Mouse (Mus musculus) activated CD4-positive, CD25-positive, alpha-beta regulatory T cell (primary cell): ENCODE data around the gene Ltbp4. TPM values are rescaled to one million over a fixed set of nuclear protein-coding genes. Genes with fewer than 3 reads are reported as not detected.

Experiments
- polyA plus RNA-seq, 2 experiments: library from polyadenylated mRNA; unstranded; fragments of 100-300 nt; shearing (Covaris generic); gene quantifications; one replicate each; pipeline ENCODE4 v1.2.1; 2017

Gene Ltbp4
- 1 to 10 TPM in 1 of 2 experiments, not detected in 1; 1.2 TPM for polyA plus RNA-seq

GRCm38 (mm10) chr7:27337175-27337853 lies at the start of gene Ltbp4:
Gene Ltbp4 (minus strand): TSS chr7:27337692.

DNA sequence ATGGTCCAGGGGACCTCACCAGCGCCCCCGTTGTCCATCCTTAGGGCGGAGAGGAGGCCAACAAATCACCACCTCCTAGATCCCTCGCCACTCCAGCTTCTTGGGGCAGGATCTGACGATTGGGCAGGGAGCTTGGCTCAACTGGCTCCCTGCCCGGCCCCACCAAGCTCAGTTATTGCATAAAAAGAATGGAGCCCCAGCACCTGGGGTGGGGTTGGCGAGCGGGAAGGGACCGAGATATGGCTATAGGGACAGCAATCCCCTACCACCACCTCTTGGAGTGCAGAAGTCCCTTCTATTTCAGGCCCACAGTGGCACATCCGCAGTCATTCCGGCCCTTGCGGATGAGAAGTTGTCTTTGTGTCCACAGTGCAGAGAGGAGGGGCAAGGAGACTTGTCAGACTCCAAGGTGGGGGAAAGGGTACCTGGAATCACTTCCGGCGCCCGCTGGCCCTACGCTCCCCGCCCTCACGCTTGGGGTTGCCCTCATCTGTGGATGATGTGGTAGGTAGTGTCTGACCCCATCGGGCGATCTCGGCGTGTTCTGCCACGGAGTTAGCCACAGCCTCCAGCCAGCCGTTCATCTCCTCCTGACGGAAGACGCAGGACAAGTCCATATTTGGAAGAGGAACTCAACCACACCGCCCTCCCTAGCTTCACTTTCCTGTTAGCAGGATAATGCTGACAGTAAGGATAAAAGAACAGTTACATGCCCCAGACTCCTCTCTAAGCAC lies 19.5 kb upstream of the Ltbp4 start, which contains the start of gene Gm20479:
Gene Gm20479, minus strand, starts transcription at position 559 of the 734 bp plus-strand sequence.

GRCm38 (mm10) chr7:27355745-27356240 lies 18.3 kb upstream of the Ltbp4 start, which contains the start of gene Shkbp1:
Gene Shkbp1 (minus strand): TSS chr7:27356019.

GRCm38 (mm10) chr7:27258205-27258899 lies 79.1 kb downstream of the Ltbp4 start, which contains the start of gene Numbl:
Gene Numbl (plus strand): TSS chr7:27258433.

Other genes with a start within 250 kb of the Ltbp4 start
- not detected for gene Cyp2f2, start 217.8 kb downstream of the Ltbp4 start, polyA plus RNA-seq
- gene Cyp2t4, start 184.0 kb downstream of the Ltbp4 start, polyA plus RNA-seq: under 1 TPM in 1 of 2 experiments, not detected in 1; 0.14 TPM
- 10 to 100 TPM; 50.8 to 59.6 TPM for gene Egln2, start 170.9 kb downstream of the Ltbp4 start, polyA plus RNA-seq
- gene Rab4b, start 158.8 kb downstream of the Ltbp4 start, polyA plus RNA-seq: 100 to 1,000 TPM; 171 to 182 TPM
- not detected for gene Gm21983, start 156.6 kb downstream of the Ltbp4 start, polyA plus RNA-seq
- under 1 TPM; 0.31 to 0.47 TPM for gene Mia, start 156.5 kb downstream of the Ltbp4 start, polyA plus RNA-seq
- 1 to 10 TPM; 1.7 to 1.8 TPM for gene BC024978, start 141.9 kb downstream of the Ltbp4 start, polyA plus RNA-seq
- 100 to 1,000 TPM in 1 of 2 experiments, 10 to 100 TPM in 1; 99.1 to 108 TPM for gene Snrpa, start 141.4 kb downstream of the Ltbp4 start, polyA plus RNA-seq
- gene Itpkc, start 109.0 kb downstream of the Ltbp4 start, polyA plus RNA-seq: 1 to 10 TPM; 6.6 to 9.3 TPM
- gene Coq8b, start 104.7 kb downstream of the Ltbp4 start, polyA plus RNA-seq: 10 to 100 TPM; 18.1 to 19.3 TPM
- 1 to 10 TPM; 1.9 to 2.7 TPM for gene Numbl, start 79.3 kb downstream of the Ltbp4 start, polyA plus RNA-seq
- gene Shkbp1, start 18.3 kb upstream of the Ltbp4 start, polyA plus RNA-seq: 10 to 100 TPM; 71.7 to 97.3 TPM
- not detected for gene Gm20479, start 19.7 kb upstream of the Ltbp4 start, polyA plus RNA-seq
- under 1 TPM; 0.44 to 0.60 TPM for gene Sptbn4, start 110.0 kb upstream of the Ltbp4 start, polyA plus RNA-seq
- 10 to 100 TPM; 11.3 to 27.9 TPM for gene Blvrb, start 110.3 kb upstream of the Ltbp4 start, polyA plus RNA-seq
- gene Sertad3, start 136.1 kb upstream of the Ltbp4 start, polyA plus RNA-seq: 10 to 100 TPM; 51.0 to 51.6 TPM
- 10 to 100 TPM; 45.9 to 62.2 TPM for gene Sertad1, start 149.2 kb upstream of the Ltbp4 start, polyA plus RNA-seq
- gene Prx, start 161.6 kb upstream of the Ltbp4 start, polyA plus RNA-seq: under 1 TPM; 0.32 to 0.44 TPM
- gene Hipk4, start 185.6 kb upstream of the Ltbp4 start, polyA plus RNA-seq: under 1 TPM; 0.14 to 0.20 TPM
- 100 to 1,000 TPM; 116 to 248 TPM for gene Pld3, start 215.5 kb upstream of the Ltbp4 start, polyA plus RNA-seq
- 10 to 100 TPM; 23.2 to 23.7 TPM for gene 2310022A10Rik, start 215.5 kb upstream of the Ltbp4 start, polyA plus RNA-seq